Mouse (Mus musculus) neural tube, postnatal 0 days (tissue): Measurements from ENCODE around the gene Tchh. TPM values are rescaled to one million over a fixed set of nuclear protein-coding genes. Genes with fewer than 3 reads are reported as not detected.

Source experiments
- microRNA-seq: library from miRNA; unstranded; fragments of <30 nt; microRNA quantifications from one replicate; pipeline ENCODE4, GENCODE M21; 2016
- polyA plus RNA-seq: library from polyadenylated mRNA; unstranded; fragments of >200 nt; fragmentation: Nextera tagmentation; extraction: Ambion mirVana; gene quantifications from 2 replicates; pipeline ENCODE4 v1.2.1, GENCODE M21; 2015

Gene Tchh
- polyA plus RNA-seq = 2.3 and 2.4 TPM in 2 replicates

DNA sequence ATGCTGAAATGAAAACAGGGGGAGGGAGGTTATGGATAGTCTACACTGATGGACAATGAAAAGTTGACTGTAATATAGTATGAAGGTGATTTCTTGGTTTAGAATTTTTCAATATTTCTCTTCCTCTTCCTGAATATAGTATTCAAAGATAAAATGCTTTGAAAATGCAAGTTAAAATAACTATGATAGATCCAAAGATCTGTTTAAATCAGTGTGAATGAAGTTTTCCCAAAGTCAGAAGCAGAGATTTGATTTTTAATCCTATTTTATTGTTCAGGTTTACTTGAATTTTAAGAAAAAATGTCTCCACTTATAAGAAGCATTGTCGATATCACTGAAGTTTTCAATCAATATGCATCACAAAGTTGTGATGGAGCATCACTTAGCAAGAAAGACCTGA lies at the start of gene Tchh:
Gene Tchh, plus strand, starts transcription at position 301 of the 400 bp plus-strand sequence.

DNA sequence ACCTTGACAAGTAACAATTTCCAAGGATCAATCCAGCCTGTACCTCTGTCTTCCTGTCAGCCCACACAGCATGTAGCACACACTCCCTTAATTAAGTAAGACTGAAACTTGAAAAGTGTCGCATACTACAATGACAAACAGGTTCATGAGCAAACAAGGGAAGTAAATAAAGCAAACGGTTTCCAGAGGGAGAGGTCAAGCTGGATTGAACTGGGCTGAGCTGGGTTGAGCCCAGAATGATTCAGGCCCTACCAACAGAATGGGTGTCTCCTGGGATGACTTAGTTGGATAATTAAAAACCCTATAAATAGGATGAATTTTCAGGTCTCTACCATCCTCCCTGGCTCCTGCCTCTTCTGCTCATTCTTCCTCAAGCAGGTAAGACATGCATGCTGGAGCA lies 48.8 kb upstream of the Tchh start, which contains the start of gene Rptn:
Gene Rptn, plus strand, starts transcription at position 334 of the 400 bp plus-strand sequence.

GRCm38 (mm10) chr3:93468561-93468960 lies 26.4 kb downstream of the Tchh start, which contains the start of gene Tchhl1:
Tchhl1 (plus strand) TSS chr3:93468754.

Small RNA genes lying within 50 kb of the gene (microRNA-seq; reads per million reads assigned to microRNA genes)
- not detected for gene Gm22752

Other genes starting within 250 kb of the Tchh start
- gene Flg2, start 245.1 kb upstream of the Tchh start, polyA plus RNA-seq = not detected in 2 replicates
- not detected in 2 replicates for gene Flg, start 168.8 kb upstream of the Tchh start, polyA plus RNA-seq
- not detected in 2 replicates for gene Hrnr, start 122.6 kb upstream of the Tchh start, polyA plus RNA-seq
- gene Rptn, start 48.6 kb upstream of the Tchh start, polyA plus RNA-seq = not detected in 2 replicates
- gene Tchhl1, start 26.4 kb downstream of the Tchh start, polyA plus RNA-seq = not detected in 2 replicates
- 183 and 271 TPM in 2 replicates for gene S100a11, start 78.2 kb downstream of the Tchh start, polyA plus RNA-seq
- gene S100a10, start 112.8 kb downstream of the Tchh start, polyA plus RNA-seq = 208 and 281 TPM in 2 replicates
- not detected in 2 replicates for gene Tdpoz2, start 210.4 kb downstream of the Tchh start, polyA plus RNA-seq
- not detected in 2 replicates for gene Tdpoz1, start 234.0 kb downstream of the Tchh start, polyA plus RNA-seq